Mouse (Mus musculus) skeletal muscle tissue, postnatal 0 days (tissue): Measurements from ENCODE around the gene Pwwp2a. TPM values are rescaled to one million over a fixed set of nuclear protein-coding genes. Genes with fewer than 3 reads are reported as not detected.

Experiments
- polyA plus RNA-seq: library from polyadenylated mRNA; unstranded; fragments of >200 nt; fragmentation: Nextera tagmentation; extraction: Ambion mirVana; gene quantifications from 2 replicates; pipeline ENCODE4 v1.2.1, GENCODE M21; 2015

Gene Pwwp2a
- polyA plus RNA-seq: 10.1 and 10.4 TPM in 2 replicates

DNA sequence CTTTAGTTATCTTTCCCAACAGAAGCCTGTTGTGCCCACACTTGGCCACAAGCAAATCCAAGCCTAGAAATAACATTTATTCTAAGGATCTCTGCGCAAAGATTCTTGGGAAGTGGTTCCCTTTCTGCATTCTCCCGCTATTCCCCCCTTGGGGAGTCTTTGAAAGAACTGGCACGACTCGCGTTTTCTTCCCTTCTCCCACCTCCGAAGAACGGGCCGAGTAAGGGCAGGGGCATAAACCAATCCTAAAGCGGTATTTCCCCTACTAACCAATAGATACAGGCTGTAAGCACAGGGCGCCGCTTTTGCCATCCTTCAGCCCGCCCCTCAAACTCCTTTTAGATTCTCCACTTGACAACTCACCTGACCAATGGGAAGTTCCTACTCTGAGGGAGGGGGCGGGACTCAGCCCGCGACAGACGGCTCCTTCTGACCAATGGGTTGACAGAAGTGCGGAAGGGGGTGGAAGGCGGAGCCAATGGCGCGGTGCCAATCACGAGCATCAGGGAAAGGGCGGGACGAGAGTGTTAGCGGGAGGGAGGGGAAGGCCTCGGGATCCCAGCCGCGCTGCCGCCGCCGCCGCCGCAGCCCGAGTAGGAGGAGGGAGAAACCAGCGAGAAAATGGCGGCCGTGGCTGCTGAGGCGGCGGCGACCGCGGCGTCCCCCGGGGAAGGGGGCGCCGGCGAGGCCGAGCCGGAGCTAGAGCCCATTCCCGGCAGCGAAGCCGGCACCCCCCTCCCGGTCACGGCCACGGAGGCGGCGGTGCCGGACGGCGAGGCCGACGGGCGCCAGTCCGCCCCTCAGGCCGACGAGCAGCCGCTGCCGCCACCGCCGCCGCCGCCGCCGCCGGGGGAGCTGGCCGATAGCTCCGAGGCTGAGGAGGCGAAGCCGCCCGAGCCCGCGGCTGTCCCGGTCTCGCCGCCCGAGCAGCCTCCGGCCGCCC is at the start of gene Pwwp2a:
Pwwp2a (plus strand) TSS at position 527 of the 943 bp plus-strand sequence.

DNA sequence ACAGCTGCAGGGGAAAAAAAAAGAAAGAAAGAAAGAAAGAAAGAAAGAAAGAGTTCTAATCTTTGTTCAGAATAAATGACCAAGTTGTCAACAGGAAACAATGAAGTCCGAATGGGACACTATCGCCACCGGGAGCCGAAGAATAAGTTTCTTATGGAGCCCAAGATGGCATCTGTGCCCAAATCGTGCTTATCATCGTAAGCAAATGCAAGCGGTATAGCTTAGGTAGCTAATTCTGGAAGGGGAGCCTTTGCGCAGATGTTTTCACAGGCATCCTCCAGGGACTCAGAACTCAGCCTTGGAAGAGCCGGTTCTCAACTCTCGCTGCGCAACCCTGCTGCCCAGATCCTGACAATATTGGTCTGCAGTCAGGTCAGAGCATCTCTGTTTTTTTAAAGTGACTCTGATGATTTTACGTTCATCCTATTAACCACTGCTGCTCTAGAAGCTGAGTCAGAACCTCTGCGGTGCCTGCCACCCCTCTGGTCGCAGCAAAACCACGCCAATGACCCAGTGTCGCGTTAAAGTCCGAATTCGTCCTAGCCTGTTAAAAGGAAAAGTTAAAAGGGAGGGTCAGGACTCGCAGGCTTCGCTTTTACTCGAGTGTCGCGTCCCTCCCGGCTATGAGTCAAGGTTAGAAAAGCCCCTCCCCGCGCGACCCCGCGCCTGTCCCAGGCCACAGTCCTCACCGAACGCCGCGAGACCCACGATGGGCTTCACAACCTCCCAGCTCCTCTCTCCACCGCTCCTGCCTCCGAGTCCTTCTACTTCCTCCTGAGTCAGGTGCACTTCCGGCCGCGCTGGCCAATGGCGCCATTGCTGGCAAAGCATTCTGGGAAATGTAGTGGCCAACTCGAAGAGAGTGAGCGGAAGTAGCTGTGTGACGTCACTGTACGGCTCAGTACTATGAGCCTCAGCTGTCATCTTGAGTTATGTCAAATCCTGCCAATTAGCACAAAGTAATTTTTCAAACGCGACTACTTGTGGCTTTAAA is 65.7 kb downstream of the Pwwp2a start, which contains the start of gene Ttc1:
Ttc1 (minus strand) TSS at position 776 of the 994 bp plus-strand sequence.

Other genes starting within 250 kb of the Pwwp2a start
- 31.5 and 38.8 TPM in 2 replicates for gene Slu7, start 248.3 kb upstream of the Pwwp2a start, polyA plus RNA-seq
- gene C1qtnf2, start 207.7 kb upstream of the Pwwp2a start, polyA plus RNA-seq: 48.5 and 59.3 TPM in 2 replicates
- gene Ccnjl, start 153.2 kb upstream of the Pwwp2a start, polyA plus RNA-seq: 2.9 and 3.5 TPM in 2 replicates
- 0.68 and 0.94 TPM in 2 replicates for gene 4933415A04Rik, start 95.0 kb upstream of the Pwwp2a start, polyA plus RNA-seq
- gene Fabp6, start 80.5 kb upstream of the Pwwp2a start, polyA plus RNA-seq: not detected in 2 replicates
- gene Ttc1, start 66.0 kb downstream of the Pwwp2a start, polyA plus RNA-seq: 58.3 and 59.5 TPM in 2 replicates
- gene Adra1b, start 219.2 kb downstream of the Pwwp2a start, polyA plus RNA-seq: 0.19 and 0.50 TPM in 2 replicates